Mouse (Mus musculus) forebrain, postnatal 0 days (tissue): ENCODE measurements at regions not wholly inside any gene's neighbourhood (a gene's known extent, or its start where the extent isn't known, plus 50 kb on each side); places are given as distances from the start of the nearest gene placed in this dataset.

Source experiments
- ATAC-seq: fragments of 200-750 bp; cut with Nextera tagmentation; 2 replicates; pipeline ENCODE4 v1.8.0; 2017; ENCODE audit warnings: mild to moderate bottlenecking, moderate library complexity
- DNase-seq: peaks from one replicate; pipeline ENCODE4 v3.0.0-alpha.2; 2015
- H3K27ac ChIP-seq: fragments of 300-500 bp; sonication (generic); 2 replicates; pipeline ENCODE4 v1.5.1; 2014; ENCODE audit warnings: low read depth, mild to moderate bottlenecking, antibody characterized with exemption, low read length, moderate library complexity, mixed read lengths
- H3K27me3 ChIP-seq: fragments of 300-500 bp; sonication (generic); 2 replicates; pipeline ENCODE4 v1.6.1; 2014; ENCODE audit warnings: mild to moderate bottlenecking, low read length, mixed read lengths; ENCODE audit not compliant: insufficient read depth
- H3K36me3 ChIP-seq: fragments of 300-500 bp; sonication (generic); 2 replicates; pipeline ENCODE4 v1.6.1; 2014; ENCODE audit warnings: mild to moderate bottlenecking, moderate library complexity; ENCODE audit not compliant: insufficient read depth
- H3K4me1 ChIP-seq: fragments of 300-500 bp; sonication (generic); 2 replicates; pipeline ENCODE4 v1.6.1; 2014; ENCODE audit warnings: antibody characterized with exemption; ENCODE audit not compliant: insufficient read depth
- H3K4me2 ChIP-seq: fragments of 300-500 bp; sonication (generic); 2 replicates; pipeline ENCODE4 v1.6.1; 2014; ENCODE audit warnings: low read depth, mild to moderate bottlenecking, moderate library complexity
- H3K4me3 ChIP-seq: fragments of 300-500 bp; sonication (generic); 2 replicates; pipeline ENCODE4 v1.5.1; 2014; ENCODE audit warnings: low read depth, low read length, mixed read lengths
- H3K9ac ChIP-seq: fragments of 300-500 bp; sonication (generic); 2 replicates; pipeline ENCODE4 v1.6.1; 2014; ENCODE audit warnings: mild to moderate bottlenecking
- H3K9me3 ChIP-seq: fragments of 300-500 bp; sonication (generic); 2 replicates; pipeline ENCODE4 v1.6.1; 2016; ENCODE audit warnings: low read length
- CTCF ChIP-seq: sonication (generic); IDR thresholded peaks from 2 replicates; pipeline ENCODE4 v1.5.1; 2016; ENCODE audit warnings: antibody characterized with exemption, control low read depth, low read depth
- WGBS: fragments of 180-500 bp; shearing (Covaris S2); extraction: QIAGEN DNeasy Blood & Tissue Kit; methylation state at CpG from one replicate; pipeline ENCODE4 v1.1.7; 2014; 5-methylcytosine and 5-hydroxymethylcytosine counted together

GRCm38 (mm10) chr9:24878384-24879174, 104.5 kb upstream of the Tbx20 start:
- peak; percentile 20; the same call in 1 of the 2 replicates for ATAC-seq
- no peak overlapping the region for H3K27ac ChIP-seq
- H3K4me2 ChIP-seq: no peak overlapping the region
- H3K4me1 ChIP-seq: no peaks in the 10 kb centered on the region
- no peak for TF ChIP-seq CTCF
- H3K4me3 ChIP-seq: no peak overlapping the region
- H3K9me3 ChIP-seq: no peaks in the 10 kb centered on the region
- no peak for DNase-seq
- no peak overlapping the region for H3K9ac ChIP-seq
- 18% methylated on average over 8 of the region's 8 CpGs for WGBS
- no peaks in the 10 kb centered on the region for H3K27me3 ChIP-seq
- no peaks in the 10 kb centered on the region for H3K36me3 ChIP-seq

GRCm38 (mm10) chr9:24879662-24880061, 105.6 kb upstream of the Tbx20 start:
- no peak overlapping the region for H3K4me3 ChIP-seq
- 97% methylated on average over 1 of the region's 1 CpGs for WGBS
- ATAC-seq: no peak
- no peaks in the 10 kb centered on the region for H3K9me3 ChIP-seq
- H3K36me3 ChIP-seq: no peaks in the 10 kb centered on the region
- no peaks in the 10 kb centered on the region for H3K27me3 ChIP-seq
- H3K27ac ChIP-seq: no peak overlapping the region
- TF ChIP-seq CTCF: no peak
- DNase-seq: no peak
- no peak overlapping the region for H3K9ac ChIP-seq
- no peaks in the 10 kb centered on the region for H3K4me1 ChIP-seq
- no peak overlapping the region for H3K4me2 ChIP-seq

- Histone ChIP-seq H3K9me3 (no peaks in the 10 kb centered on the region), H3K4me3 (no peak overlapping the region), H3K27me3 (no peaks in the 10 kb centered on the region), H3K36me3 (no peaks in the 10 kb centered on the region), H3K9ac (no peak overlapping the region), H3K27ac (no peak overlapping the region), H3K4me1 (no peaks in the 10 kb centered on the region), H3K4me2 (no peak overlapping the region)
- DNase-seq (no peak), ATAC-seq (no peak)
- no peak for TF ChIP-seq CTCF
- 39% methylated on average over 3 of the region's 3 CpGs for WGBS
Measured at GRCm38 (mm10) chr9:24884011-24884410, 109.9 kb upstream of the Tbx20 start.

GRCm38 (mm10) chr9:24888282-24888681, 114.2 kb upstream of the Tbx20 start:
- TF ChIP-seq CTCF: no peak
- no peaks in the 10 kb centered on the region for H3K27me3 ChIP-seq
- H3K27ac ChIP-seq: no peak overlapping the region
- no peak for DNase-seq
- H3K36me3 ChIP-seq: no peaks in the 10 kb centered on the region
- H3K9me3 ChIP-seq: no peaks in the 10 kb centered on the region
- no peaks in the 10 kb centered on the region for H3K4me1 ChIP-seq
- no peak for ATAC-seq
- H3K9ac ChIP-seq: no peak overlapping the region
- H3K4me3 ChIP-seq: no peak overlapping the region
- H3K4me2 ChIP-seq: no peak overlapping the region
- WGBS: 75% methylated on average over 9 of the region's 9 CpGs

GRCm38 (mm10) chr9:24896498-24897261, 122.6 kb upstream of the Tbx20 start:
- Histone ChIP-seq H3K27ac (no peak overlapping the region), H3K4me1 (no peaks in the 10 kb centered on the region), H3K9me3 (no peaks in the 10 kb centered on the region), H3K36me3 (no peaks in the 10 kb centered on the region), H3K4me2 (no peak overlapping the region), H3K27me3 (no peaks in the 10 kb centered on the region), H3K4me3 (no peak overlapping the region), H3K9ac (no peak overlapping the region)
- ATAC-seq (no peak), DNase-seq (no peak)
- TF ChIP-seq CTCF: no peak
- 80% methylated on average over 13 of the region's 13 CpGs for WGBS

GRCm38 (mm10) chr9:24899206-24899928, 125.3 kb upstream of the Tbx20 start:
- Histone ChIP-seq H3K9ac (no peak overlapping the region), H3K9me3 (no peaks in the 10 kb centered on the region), H3K4me2 (no peak overlapping the region), H3K27ac (no peak overlapping the region), H3K4me1 (no peaks in the 10 kb centered on the region), H3K4me3 (no peak overlapping the region), H3K36me3 (no peaks in the 10 kb centered on the region), H3K27me3 (no peaks in the 10 kb centered on the region)
- TF ChIP-seq CTCF: no peak
- WGBS: 84% methylated on average over 7 of the region's 7 CpGs
- no peak for DNase-seq
- ATAC-seq: no peak
